Mouse (Mus musculus): ENCODE measurements around the gene Zfyve27. TPM values are rescaled to one million over a fixed set of nuclear protein-coding genes. Genes with fewer than 3 reads are reported as not detected.

Zfyve27 gene
- polyA plus RNA-seq (2012; rRNA removed), result 28.1 and 33.1 TPM in 2 replicates

GRCm38 (mm10) chr19:42163764-42164163 lies at the start of gene Zfyve27:
Gene Zfyve27 (plus strand): TSS chr19:42163951.
- 46% methylated on average over 5 of the region's 5 CpGs for WGBS
- DNase-seq (ENCODE audit: low read depth, low spot score), result no peak

DNA sequence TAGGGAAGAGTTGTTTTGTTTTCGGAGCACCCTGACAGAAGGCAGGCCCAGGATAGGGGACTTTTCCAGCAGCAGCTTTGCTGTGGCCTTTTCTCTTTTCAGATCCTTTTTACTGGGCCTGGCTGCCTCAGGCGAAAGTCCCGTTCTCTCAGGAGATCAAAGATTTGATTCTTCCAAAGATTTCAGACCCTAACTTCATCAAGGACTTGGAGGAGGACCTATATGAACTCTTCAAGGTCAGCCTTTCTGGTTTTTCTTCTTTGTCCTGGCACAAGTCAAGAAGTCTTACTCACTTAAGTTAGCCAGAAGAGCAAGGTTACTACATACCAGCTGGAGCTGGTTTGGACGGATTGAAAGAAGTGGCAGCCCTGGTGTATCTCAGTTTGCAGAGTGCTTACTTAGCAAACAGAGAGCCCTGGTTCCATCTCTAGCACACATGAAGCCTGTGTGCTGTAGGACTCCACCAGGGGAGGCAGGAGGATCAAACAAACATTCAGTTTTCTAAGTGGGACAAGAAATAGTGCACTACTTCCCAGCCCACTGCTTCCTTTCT lies 47.9 kb upstream of the Zfyve27 start:
- no peak for DNase-seq (ENCODE audit: low read depth, low spot score)
- WGBS, result 81% methylated on average over 4 of the region's 4 CpGs

DNA sequence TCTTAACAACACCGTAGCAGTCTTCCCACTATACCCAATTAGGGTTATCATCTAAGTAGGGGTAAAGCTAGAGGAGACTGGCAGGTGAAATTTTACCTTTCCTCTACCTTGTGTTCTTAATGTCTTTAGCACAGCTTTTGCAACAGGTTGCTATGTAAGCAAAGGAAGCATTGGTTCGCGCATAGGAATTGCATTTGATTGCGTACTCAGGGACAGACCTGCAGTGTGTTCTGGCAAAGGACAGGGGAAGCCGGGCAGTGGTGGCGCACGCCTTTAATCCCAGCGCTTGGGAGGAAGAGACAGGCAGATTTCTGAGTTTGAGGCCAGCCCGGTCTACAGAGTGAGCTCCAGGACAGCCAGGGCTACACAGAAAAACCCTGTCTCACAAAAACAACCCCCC lies 45.6 kb upstream of the Zfyve27 start:
- no peak for DNase-seq (ENCODE audit: low read depth, low spot score)
- 92% methylated on average over 9 of the region's 9 CpGs for WGBS

- 62% methylated on average over 5 of the region's 5 CpGs for WGBS
- no peak for DNase-seq (ENCODE audit: low read depth, low spot score)
These were observed 45.2 kb upstream of the Zfyve27 start for GRCm38 (mm10) chr19:42118596-42118995.

DNA sequence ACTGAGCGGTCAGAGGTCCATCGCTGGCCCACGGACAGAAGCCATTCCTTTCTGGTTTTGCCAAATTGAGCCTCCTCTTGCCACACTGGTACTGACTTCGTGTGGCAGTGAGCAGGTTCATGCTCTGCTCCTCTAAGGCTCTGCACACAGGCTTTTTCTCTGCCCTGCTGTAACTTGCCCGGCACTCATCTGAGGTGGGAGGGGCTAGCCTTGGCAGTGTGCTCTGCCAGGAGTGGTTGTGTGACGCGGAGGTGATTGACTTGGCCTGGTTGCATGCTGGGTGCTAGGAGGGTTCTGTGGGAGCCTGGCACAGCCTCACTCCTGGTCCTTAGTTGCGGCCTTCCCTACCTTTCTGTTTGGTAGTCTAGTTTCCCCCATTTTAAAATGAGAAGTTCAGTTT lies 43.3 kb upstream of the Zfyve27 start:
- 78% methylated on average over 8 of the region's 8 CpGs for WGBS
- DNase-seq (ENCODE audit: low read depth, low spot score), result no peak

DNA sequence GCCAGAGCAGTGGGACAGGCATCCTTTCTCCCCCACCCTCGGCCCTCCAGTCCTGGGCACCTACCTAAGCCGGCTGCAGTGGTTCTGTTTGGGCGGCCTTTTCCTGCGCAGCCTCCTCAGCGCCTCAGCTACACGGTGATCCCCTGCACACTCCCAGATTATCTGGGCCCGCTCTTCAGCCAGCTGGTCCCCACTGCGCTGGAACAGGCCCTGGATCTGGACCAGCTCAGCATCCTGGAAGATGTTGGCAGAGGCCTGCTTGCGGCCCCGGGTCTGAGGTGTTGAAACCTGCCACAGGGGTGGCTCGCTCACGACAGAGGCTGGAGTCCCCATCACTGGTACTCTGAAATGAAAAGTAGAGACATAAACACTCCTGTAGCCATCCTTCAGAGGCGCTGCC lies 39.1 kb upstream of the Zfyve27 start:
- 89% methylated on average over 13 of the region's 13 CpGs for WGBS

DNA sequence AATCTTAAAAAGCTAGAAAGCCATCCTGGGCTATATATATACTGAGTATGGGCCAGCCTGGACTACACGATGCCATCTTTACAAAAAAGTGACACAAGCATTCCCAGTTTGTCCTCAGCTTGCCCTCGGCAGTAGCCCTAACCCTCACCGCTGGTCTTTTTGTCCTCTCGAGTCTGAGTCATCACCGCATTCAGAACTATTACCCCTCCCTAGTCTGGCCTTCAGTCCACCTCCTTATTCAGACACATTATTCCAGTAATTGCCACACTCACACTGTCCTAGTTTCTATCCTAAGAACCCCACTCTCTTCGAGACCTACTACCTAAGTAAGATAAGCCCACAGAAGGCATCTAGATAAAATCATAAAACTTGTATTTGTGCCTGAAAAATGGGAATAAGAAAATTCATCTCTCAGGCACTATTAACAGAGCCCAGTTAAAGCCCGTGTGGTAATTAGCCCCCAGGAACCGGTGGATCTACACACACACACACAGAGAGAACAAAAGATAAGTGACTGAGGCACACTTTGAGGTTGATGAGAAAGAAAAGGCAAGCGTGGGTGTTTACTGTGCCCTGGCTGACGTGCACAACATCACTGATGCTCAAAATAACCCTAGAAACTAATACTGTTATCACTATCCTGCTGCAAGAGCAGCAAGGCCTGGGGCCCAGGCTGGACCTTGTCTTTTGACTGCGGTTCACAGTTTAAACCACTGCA lies 38.1 kb upstream of the Zfyve27 start:
- WGBS, result 85% methylated on average over 11 of the region's 11 CpGs
- DNase-seq (ENCODE audit: low read depth, low spot score), result no peak

More for the DNA sequence above, 39.1 kb upstream of the Zfyve27 start:
- no peak for DNase-seq (ENCODE audit: low read depth, low spot score)

- 94% methylated on average over 6 of the region's 6 CpGs for WGBS
- DNase-seq (ENCODE audit: low read depth, low spot score), result no peak
These were observed 37.5 kb upstream of the Zfyve27 start for GRCm38 (mm10) chr19:42126219-42126605.

DNA sequence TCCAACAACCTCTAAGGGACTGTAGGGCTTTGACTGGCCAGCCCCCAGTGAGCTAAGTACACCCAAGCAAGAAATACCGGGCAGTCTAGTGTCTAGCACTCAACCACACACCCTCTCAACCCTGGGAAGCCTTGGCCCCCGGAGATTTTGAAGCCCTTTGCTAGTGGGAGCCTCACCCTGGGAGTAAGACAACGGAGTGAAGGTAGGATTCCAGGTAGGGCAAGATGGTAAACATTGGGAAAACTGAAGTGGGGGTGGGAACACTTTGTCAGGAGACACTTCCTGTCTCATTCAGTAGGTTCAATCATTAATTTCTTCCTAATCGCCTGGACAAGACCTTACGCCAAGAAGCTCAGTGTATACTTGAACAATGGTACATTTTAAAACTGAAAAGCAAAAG lies 36.7 kb upstream of the Zfyve27 start:
- WGBS, result 66% methylated on average over 5 of the region's 5 CpGs
- no peak for DNase-seq (ENCODE audit: low read depth, low spot score)

- 7% methylated on average over 23 of the region's 23 CpGs for WGBS
- DNase-seq (ENCODE audit: low read depth, low spot score), result no peak
These were observed 35.6 kb upstream of the Zfyve27 start for GRCm38 (mm10) chr19:42128052-42128740.

GRCm38 (mm10) chr19:42128787-42129508 lies 34.8 kb upstream of the Zfyve27 start, which contains the start of gene Avpi1:
Gene Avpi1 (minus strand): TSS chr19:42129059.
- WGBS, result under 1% methylated on average over 54 of the region's 54 CpGs
- peak; percentile 95 for DNase-seq (ENCODE audit: low read depth, low spot score)

DNA sequence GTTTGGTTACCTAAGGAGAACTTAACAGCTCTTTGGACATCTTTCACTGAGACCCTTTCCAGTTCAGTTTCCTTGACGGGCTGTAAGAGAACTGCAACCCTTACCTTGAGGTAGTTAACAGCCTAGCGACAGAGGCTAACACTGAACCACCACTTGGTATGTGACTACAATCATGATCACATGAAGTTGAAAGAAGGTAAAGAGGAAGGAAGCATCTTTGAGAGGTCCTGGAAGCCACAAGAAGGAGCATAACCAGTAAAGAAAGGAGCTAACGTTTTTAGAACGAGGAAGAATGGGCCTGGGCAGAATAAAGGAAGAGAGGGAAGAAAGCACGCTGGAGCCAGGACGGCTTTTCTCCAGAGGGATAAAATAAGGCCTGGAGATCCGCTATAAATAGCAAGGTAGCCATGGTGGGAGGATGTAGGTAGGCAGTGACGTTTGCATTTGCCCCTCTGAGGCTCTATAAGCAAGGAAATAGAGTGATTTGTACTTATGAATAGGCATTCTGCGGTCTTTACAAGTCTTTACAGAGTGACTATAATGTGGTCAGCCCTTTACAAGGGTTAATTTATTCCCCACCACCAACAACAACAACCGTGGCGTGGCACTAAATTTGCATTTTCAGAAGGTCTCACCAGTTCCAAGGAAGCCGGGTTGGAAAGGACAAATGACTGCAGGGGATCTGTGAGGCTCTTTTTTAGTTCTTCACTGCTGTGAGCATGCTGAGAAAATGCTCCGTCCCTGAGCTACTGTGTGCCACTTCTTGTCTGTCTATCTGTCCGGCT lies 34.0 kb upstream of the Zfyve27 start:
- 49% methylated on average over 14 of the region's 14 CpGs for WGBS
- no peak for DNase-seq (ENCODE audit: low read depth, low spot score)

GRCm38 (mm10) chr19:42130294-42130606 lies 33.5 kb upstream of the Zfyve27 start:
- DNase-seq (ENCODE audit: low read depth, low spot score), result no peak
- WGBS, result 54% methylated on average over 3 of the region's 3 CpGs

GRCm38 (mm10) chr19:42131101-42131500 lies 32.6 kb upstream of the Zfyve27 start:
- 24% methylated on average over 5 of the region's 5 CpGs for WGBS
- no peak for DNase-seq (ENCODE audit: low read depth, low spot score)

- DNase-seq (ENCODE audit: low read depth, low spot score), result no peak
These were observed 28.7 kb upstream of the Zfyve27 start for GRCm38 (mm10) chr19:42135070-42135469.

- 56% methylated on average over 5 of the region's 5 CpGs for WGBS
- DNase-seq (ENCODE audit: low read depth, low spot score), result no peak
These were observed 27.6 kb upstream of the Zfyve27 start for GRCm38 (mm10) chr19:42136126-42136525.

DNA sequence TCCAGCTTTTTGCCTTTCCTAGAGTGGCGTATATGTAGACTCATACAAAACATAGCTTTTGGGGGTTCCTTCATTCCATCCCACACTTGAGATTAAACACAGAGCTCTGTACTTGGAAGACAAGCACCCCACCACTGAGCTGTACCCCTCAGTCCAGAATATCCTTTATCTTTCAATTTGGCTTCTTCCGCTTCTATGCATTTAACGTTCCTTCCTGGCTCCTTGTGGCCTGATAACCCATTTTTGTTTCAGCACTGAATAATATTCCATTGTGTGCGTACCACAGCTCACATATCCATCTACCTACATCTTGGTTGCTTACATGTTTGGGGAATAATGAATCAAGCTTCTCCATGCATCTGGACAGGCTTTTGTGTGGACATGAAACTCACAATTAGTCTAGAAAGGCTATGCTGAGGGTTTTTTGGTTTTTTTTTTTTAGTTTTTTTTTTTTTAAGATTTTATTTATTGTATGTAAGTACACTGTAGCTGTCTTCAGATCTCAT lies 26.5 kb upstream of the Zfyve27 start:
- 91% methylated on average over 4 of the region's 4 CpGs for WGBS
- no peak for DNase-seq (ENCODE audit: low read depth, low spot score)

DNA sequence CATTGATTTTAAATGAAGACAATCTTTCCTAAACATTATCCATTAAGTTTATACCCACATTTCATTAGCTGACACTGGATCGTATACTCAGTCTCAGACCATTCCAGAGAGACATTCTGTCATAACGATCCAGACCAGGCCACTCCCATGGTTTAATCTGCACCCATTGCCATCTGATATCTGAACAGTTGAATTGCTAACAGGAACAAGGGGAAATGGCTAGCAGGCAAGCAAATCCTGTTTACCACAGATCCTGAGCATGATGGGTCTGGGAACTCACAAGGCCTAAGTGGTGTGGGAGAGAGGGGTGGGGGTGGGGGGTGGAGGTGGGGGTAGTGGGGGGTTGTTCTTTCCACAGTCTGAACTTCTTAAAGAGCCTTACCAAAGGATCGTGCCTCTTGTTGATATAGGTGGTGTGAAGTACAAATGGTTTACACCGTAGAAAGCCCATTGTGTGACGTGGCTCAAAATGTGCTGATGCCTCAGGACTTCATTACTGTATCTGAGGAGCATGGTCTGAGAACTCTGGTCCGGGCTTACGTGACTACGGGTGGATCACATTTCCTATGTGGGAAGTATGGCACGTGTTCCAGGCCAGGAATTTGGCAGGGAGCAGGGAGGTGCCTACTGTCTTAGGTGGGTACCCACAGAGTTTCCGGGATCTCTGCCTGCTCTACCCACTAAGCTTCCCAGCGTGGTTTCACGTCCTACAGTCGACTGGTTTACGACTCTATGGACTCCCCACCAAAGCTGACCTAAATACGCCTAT lies 25.1 kb upstream of the Zfyve27 start:
- WGBS, result 83% methylated on average over 15 of the region's 15 CpGs
- no peak for DNase-seq (ENCODE audit: low read depth, low spot score)

Measured in large intestine, adult 2 months (tissue).